Mouse (Mus musculus) stomach, embryonic 15.5 days (tissue): Measurements from ENCODE around the gene Agrn. TPM values are rescaled to one million over a fixed set of nuclear protein-coding genes. Genes with fewer than 3 reads are reported as not detected.

Source experiments
- ATAC-seq: fragments of 200-750 bp; cut with Nextera tagmentation; 2 replicates; pipeline ENCODE4 v1.8.0; 2017; ENCODE audit warnings: low read depth, moderate number of reproducible peaks, moderate TSS enrichment; ENCODE audit not compliant: insufficient read depth, low FRiP score
- H3K27ac ChIP-seq: fragments of 300-500 bp; sonication (generic); 2 replicates; pipeline ENCODE4 v1.5.1; 2015; ENCODE audit warnings: mild to moderate bottlenecking, inconsistent platforms
- H3K27me3 ChIP-seq: fragments of 300-500 bp; sonication (generic); replicated peaks from 2 replicates; pipeline ENCODE4 v1.6.1; 2015; ENCODE audit warnings: inconsistent platforms
- H3K36me3 ChIP-seq: fragments of 300-500 bp; sonication (generic); 2 replicates; pipeline ENCODE4 v1.6.1; 2015; ENCODE audit warnings: inconsistent platforms
- H3K4me1 ChIP-seq: fragments of 300-500 bp; sonication (generic); 2 replicates; pipeline ENCODE4 v1.6.1; 2015; ENCODE audit warnings: inconsistent platforms
- H3K4me2 ChIP-seq: fragments of 300-500 bp; sonication (generic); 2 replicates; pipeline ENCODE4 v1.6.1; 2015; ENCODE audit warnings: mild to moderate bottlenecking, inconsistent platforms
- H3K4me3 ChIP-seq: fragments of 300-500 bp; sonication (generic); replicated peaks from 2 replicates; pipeline ENCODE4 v1.5.1; 2015; ENCODE audit warnings: inconsistent platforms
- H3K9ac ChIP-seq: fragments of 300-500 bp; sonication (generic); 2 replicates; pipeline ENCODE4 v1.6.1; 2015; ENCODE audit warnings: inconsistent platforms
- H3K9me3 ChIP-seq: fragments of 300-500 bp; sonication (generic); 2 replicates; pipeline ENCODE4 v1.6.1; 2016; ENCODE audit warnings: inconsistent platforms
- WGBS: fragments of 180-500 bp; shearing (Covaris S2); methylation state at CpG from one replicate; pipeline ENCODE4 v1.1.7; 2015; 5-methylcytosine and 5-hydroxymethylcytosine counted together
- polyA plus RNA-seq: library from polyadenylated mRNA; unstranded; fragments of >200 nt; fragmentation: Nextera tagmentation; extraction: Ambion mirVana; gene quantifications from 2 replicates; pipeline ENCODE4 v1.2.1, GENCODE M21; 2015

Agrn gene
- polyA plus RNA-seq, 1 experiment from 2014 or later, result 61.7 TPM

DNA sequence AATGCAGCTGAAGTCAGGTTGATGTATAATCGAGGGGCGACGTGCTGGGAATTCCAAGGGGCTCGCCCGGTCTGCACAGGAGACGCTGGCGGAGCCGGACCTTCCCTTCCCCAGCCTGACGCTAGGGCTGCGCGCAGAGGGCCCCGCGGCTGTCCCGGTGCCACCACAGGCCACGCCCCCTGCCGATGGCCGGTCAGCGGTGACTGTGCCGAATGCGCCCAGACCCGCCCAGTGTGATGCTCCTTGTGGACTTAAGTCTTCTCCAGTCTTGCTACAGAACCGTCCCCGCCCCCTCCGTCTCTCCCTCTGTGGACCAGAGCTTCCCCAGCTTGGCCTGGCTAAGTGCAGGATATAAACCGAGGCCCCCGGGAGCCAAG is 529 bp upstream of the Agrn start:
- Histone ChIP-seq H3K4me3 (peak overlapping the region; percentile 93), H3K27me3 (no peaks in the 10 kb centered on the region; the same call in 1 of the 2 replicates), H3K36me3 (no peaks in the 10 kb centered on the region), H3K9me3 (no peaks in the 10 kb centered on the region), H3K4me2 (peak overlapping the region; percentile 76), H3K27ac (peak overlapping the region; percentile 96), H3K4me1 (peaks cover 35% of the 10 kb centered on the region), H3K9ac (peak overlapping the region; percentile 22; the same call in 1 of the 2 replicates)
- ATAC-seq, result peak; percentile 89
- WGBS, result under 1% methylated on average over 25 of the region's 26 CpGs

- Histone ChIP-seq H3K4me2 (peak overlapping the region; percentile 92), H3K36me3 (no peaks in the 10 kb centered on the region), H3K4me3 (peak overlapping the region; percentile 93), H3K4me1 (peaks cover 37% of the 10 kb centered on the region), H3K9me3 (no peaks in the 10 kb centered on the region), H3K27me3 (no peaks in the 10 kb centered on the region), H3K9ac (peak overlapping the region; percentile 80), H3K27ac (peak overlapping the region; percentile 83)
- WGBS, result 4% methylated on average over 35 of the region's 35 CpGs
- ATAC-seq, result no peak
Observed at GRCm38 (mm10) chr4:156195927-156196870, 1.1 kb downstream of the Agrn start.

DNA sequence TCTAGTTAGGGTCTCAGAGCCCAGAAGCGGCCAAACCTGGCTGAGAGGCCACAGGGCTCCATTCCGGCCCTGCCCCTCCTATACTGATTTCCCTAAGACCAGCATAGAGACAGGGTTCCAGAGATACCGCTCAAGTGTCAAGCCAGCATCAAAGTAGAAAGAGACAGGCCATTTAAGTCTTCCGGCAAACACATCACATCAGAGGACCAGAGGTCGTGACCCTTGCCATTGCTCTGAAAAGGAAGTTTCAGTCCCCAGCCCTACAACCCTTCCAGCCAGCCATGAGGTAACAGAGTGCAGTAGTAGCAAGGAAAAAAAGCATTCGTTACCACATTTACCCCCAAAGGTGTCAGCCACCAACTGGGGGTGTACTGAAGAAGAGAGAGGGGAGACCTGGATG is 2.9 kb downstream of the Agrn start:
- Histone ChIP-seq H3K4me2 (no peak overlapping the region), H3K4me1 (peaks cover 46% of the 10 kb centered on the region), H3K4me3 (no peak overlapping the region), H3K27me3 (no peaks in the 10 kb centered on the region), H3K9ac (no peak overlapping the region), H3K27ac (no peak overlapping the region), H3K9me3 (no peaks in the 10 kb centered on the region), H3K36me3 (no peaks in the 10 kb centered on the region)
- ATAC-seq, result no peak
- 55% methylated on average over 6 of the region's 6 CpGs for WGBS

DNA sequence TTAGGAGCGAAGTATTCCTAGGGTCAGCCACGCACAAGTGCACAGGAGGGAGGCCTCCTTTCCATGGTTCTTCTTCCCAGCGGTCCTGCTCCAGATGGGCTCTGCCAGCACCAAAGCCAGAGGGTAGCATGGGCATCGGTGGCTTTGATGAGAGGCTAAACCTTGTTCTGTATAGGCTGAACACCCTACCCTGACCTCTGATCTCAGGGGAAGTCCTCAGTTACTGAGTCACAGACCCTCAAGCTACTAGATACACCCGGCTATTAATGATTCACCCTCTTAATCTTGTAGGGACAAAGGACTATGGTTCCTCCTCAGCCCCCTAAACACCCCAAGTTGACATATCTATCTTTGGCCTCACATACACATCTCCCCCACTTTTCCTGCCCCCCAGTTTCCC is 3.4 kb downstream of the Agrn start:
- H3K27me3 ChIP-seq, result no peaks in the 10 kb centered on the region
- no peak overlapping the region for H3K9ac ChIP-seq
- H3K27ac ChIP-seq, result 0 out of 2 replicates have a peak overlapping the region, but pooled peaks have one; percentile 26
- H3K4me2 ChIP-seq, result no peak overlapping the region
- ATAC-seq, result no peak
- H3K36me3 ChIP-seq, result no peaks in the 10 kb centered on the region
- H3K9me3 ChIP-seq, result no peaks in the 10 kb centered on the region
- 69% methylated on average over 5 of the region's 5 CpGs for WGBS
- H3K4me1 ChIP-seq, result peaks cover 50% of the 10 kb centered on the region
- H3K4me3 ChIP-seq, result no peak overlapping the region

GRCm38 (mm10) chr4:156193200-156193590 is 4.1 kb downstream of the Agrn start:
- H3K9ac ChIP-seq, result no peak overlapping the region
- H3K4me1 ChIP-seq, result peaks cover 55% of the 10 kb centered on the region
- H3K27me3 ChIP-seq, result no peaks in the 10 kb centered on the region
- WGBS, result 16% methylated on average over 2 of the region's 2 CpGs
- no peaks in the 10 kb centered on the region for H3K36me3 ChIP-seq
- peak overlapping the region; percentile 76 for H3K27ac ChIP-seq
- no peaks in the 10 kb centered on the region for H3K9me3 ChIP-seq
- H3K4me3 ChIP-seq, result no peak overlapping the region
- H3K4me2 ChIP-seq, result 0 out of 2 replicates have a peak overlapping the region, but pooled peaks have one; percentile 29
- no peak for ATAC-seq

DNA sequence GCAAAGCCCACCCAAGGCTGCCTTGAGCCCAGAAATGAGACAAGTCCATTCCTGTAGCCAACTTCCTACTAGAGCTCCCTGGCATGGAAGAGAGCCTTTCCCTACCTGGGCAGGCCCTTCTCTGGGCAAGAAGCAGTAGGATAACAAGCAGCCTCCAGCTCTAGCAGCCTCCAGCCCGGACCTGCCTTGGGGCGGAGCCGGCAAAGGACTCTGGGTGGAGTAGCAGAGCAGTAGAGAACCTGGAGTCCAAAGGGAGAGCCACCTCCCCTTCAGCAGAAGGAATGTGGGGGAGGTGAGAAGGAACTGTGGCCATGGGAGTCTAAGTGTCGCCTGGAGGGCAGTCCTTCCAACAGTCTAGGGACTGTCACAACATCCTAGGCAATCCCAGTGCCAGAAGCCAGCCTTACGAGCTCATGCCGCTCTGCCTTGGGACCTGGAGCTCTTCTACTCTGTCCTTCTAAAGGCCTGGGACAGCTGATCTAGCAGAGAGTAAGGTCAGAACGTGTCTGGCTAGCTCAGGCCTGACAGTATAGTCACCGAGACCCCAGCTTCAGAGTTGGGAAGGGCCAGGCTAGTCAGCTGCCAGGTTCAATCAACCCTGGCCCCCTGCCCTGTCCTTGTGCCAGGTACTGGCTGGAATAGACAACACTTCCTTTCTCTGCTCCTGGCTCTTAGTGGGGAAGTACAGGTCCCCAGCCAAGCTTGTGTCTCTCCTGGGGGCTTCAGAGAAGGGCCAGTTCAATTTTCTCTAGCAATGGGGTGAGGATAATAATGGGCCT is 4.7 kb downstream of the Agrn start:
- H3K4me2 ChIP-seq, result peak overlapping the region; percentile 29; the same call in 1 of the 2 replicates
- ATAC-seq, result peak; percentile 61
- H3K9ac ChIP-seq, result no peak overlapping the region
- H3K27ac ChIP-seq, result peak overlapping the region; percentile 76
- no peak overlapping the region for H3K4me3 ChIP-seq
- 42% methylated on average over 8 of the region's 8 CpGs for WGBS
- no peaks in the 10 kb centered on the region for H3K27me3 ChIP-seq
- no peaks in the 10 kb centered on the region for H3K36me3 ChIP-seq
- no peaks in the 10 kb centered on the region for H3K9me3 ChIP-seq
- H3K4me1 ChIP-seq, result peaks cover 55% of the 10 kb centered on the region

GRCm38 (mm10) chr4:156188811-156189323 is 8.4 kb downstream of the Agrn start:
- peak overlapping the region; percentile 32; the same call in 1 of the 2 replicates for H3K27ac ChIP-seq
- peak; percentile 72 for ATAC-seq
- H3K36me3 ChIP-seq, result peaks cover 14% of the 10 kb centered on the region
- WGBS, result 49% methylated on average over 6 of the region's 6 CpGs
- no peak overlapping the region for H3K4me3 ChIP-seq
- no peaks in the 10 kb centered on the region for H3K9me3 ChIP-seq
- H3K4me1 ChIP-seq, result peaks cover 43% of the 10 kb centered on the region
- no peaks in the 10 kb centered on the region for H3K27me3 ChIP-seq
- no peak overlapping the region for H3K9ac ChIP-seq
- H3K4me2 ChIP-seq, result 0 out of 2 replicates have a peak overlapping the region, but pooled peaks have one; percentile 9

GRCm38 (mm10) chr4:156188162-156188810 is 9.0 kb downstream of the Agrn start:
- no peaks in the 10 kb centered on the region for H3K27me3 ChIP-seq
- 68% methylated on average over 5 of the region's 5 CpGs for WGBS
- peaks cover 14% of the 10 kb centered on the region for H3K36me3 ChIP-seq
- no peak overlapping the region for H3K9ac ChIP-seq
- H3K4me3 ChIP-seq, result no peak overlapping the region
- H3K4me1 ChIP-seq, result peaks cover 37% of the 10 kb centered on the region
- no peak overlapping the region for H3K4me2 ChIP-seq
- H3K9me3 ChIP-seq, result no peaks in the 10 kb centered on the region
- ATAC-seq, result no peak
- H3K27ac ChIP-seq, result no peak overlapping the region

- H3K27ac ChIP-seq, result no peak overlapping the region
- no peaks in the 10 kb centered on the region for H3K9me3 ChIP-seq
- H3K9ac ChIP-seq, result 0 out of 2 replicates have a peak overlapping the region, but pooled peaks have one; percentile 17
- peaks cover 25% of the 10 kb centered on the region for H3K4me1 ChIP-seq
- 27% methylated on average over 31 of the region's 31 CpGs for WGBS
- H3K4me3 ChIP-seq, result 0 out of 2 replicates have a peak overlapping the region, but pooled peaks have one; percentile 3
- H3K36me3 ChIP-seq, result peaks cover 14% of the 10 kb centered on the region
- no peaks in the 10 kb centered on the region for H3K27me3 ChIP-seq
- no peak for ATAC-seq
- peak overlapping the region; percentile 33 for H3K4me2 ChIP-seq
Observed at GRCm38 (mm10) chr4:156185950-156186850, 11.1 kb downstream of the Agrn start.

GRCm38 (mm10) chr4:156185456-156185949 is 11.8 kb downstream of the Agrn start:
- peak overlapping the region; percentile 33; the same call in 1 of the 2 replicates for H3K4me2 ChIP-seq
- ATAC-seq, result no peak
- H3K27ac ChIP-seq, result no peak overlapping the region
- 0 out of 2 replicates have a peak overlapping the region, but pooled peaks have one; percentile 3 for H3K4me3 ChIP-seq
- H3K36me3 ChIP-seq, result peaks cover 14% of the 10 kb centered on the region
- H3K4me1 ChIP-seq, result peaks cover 25% of the 10 kb centered on the region
- 81% methylated on average over 13 of the region's 13 CpGs for WGBS
- H3K9me3 ChIP-seq, result no peaks in the 10 kb centered on the region
- H3K9ac ChIP-seq, result no peak overlapping the region
- H3K27me3 ChIP-seq, result no peaks in the 10 kb centered on the region
